Mouse (Mus musculus): ENCODE data around the gene Vinac1. TPM values are rescaled to one million over a fixed set of nuclear protein-coding genes. Genes with fewer than 3 reads are reported as not detected.

Gene Vinac1
- polyA plus RNA-seq, 1 experiment: not detected

DNA sequence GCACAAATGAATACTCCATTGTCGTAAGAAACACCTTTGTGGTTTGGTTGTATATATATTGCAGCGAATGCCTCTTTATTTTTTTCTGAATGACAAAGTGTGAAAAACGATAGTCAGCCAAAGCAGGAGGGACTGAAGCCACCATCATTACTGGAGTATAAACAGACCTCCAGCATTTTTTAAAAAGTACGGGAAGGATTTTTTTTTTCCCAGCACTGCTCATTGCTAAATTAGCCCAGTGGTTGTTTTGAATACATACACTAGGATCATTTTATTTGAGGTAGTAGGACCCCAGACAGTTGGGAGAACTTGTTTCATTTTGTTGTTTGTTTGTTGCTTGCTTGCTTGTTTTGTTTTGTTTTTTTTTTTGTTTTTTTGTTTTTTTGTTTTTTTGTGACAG lies 72.4 kb downstream of the Vinac1 start:
- no peak overlapping the region for H3K27ac ChIP-seq (replicated peaks; ENCODE audit: low read depth, low read length)
- peaks cover 2% of the 10 kb centered on the region; the same call in 1 of the 2 replicates for H3K4me1 ChIP-seq (ENCODE audit: control insufficient read depth, insufficient read depth, insufficient read length, low read length)

More for the DNA sequence above, 72.4 kb downstream of the Vinac1 start:
- no peak overlapping the region for H3K4me3 ChIP-seq (ENCODE audit: insufficient read depth, low read depth, low read length)

Other genes starting within 250 kb of the Vinac1 start
- 12.9 and 13.7 TPM in 2 replicates for gene Tmem87b, start 230.1 kb downstream of the Vinac1 start, polyA plus RNA-seq (2012; ENCODE audit: insufficient read depth, insufficient read length, missing spikeins)
- 1.7 and 2.5 TPM in 2 replicates for gene Fbln7, start 185.2 kb downstream of the Vinac1 start, polyA plus RNA-seq (2012; ENCODE audit: insufficient read depth, insufficient read length, missing spikeins)
- gene Zc3h8, start 104.1 kb downstream of the Vinac1 start, polyA plus RNA-seq (2012; ENCODE audit: insufficient read depth, insufficient read length, missing spikeins): 5.8 and 8.0 TPM in 2 replicates
- 3.1 and 4.1 TPM in 2 replicates for gene Zc3h6, start 80.8 kb downstream of the Vinac1 start, polyA plus RNA-seq (2012; ENCODE audit: insufficient read depth, insufficient read length, missing spikeins)
- 13.5 and 22.9 TPM in 2 replicates for gene Gm10762, start 80.4 kb downstream of the Vinac1 start, polyA plus RNA-seq (2012; ENCODE audit: insufficient read depth, insufficient read length, missing spikeins)
- 11.6 and 14.0 TPM in 2 replicates for gene Ttl, start 17.8 kb upstream of the Vinac1 start, polyA plus RNA-seq (2012; ENCODE audit: insufficient read depth, insufficient read length, missing spikeins)
- gene Polr1b, start 52.8 kb upstream of the Vinac1 start, polyA plus RNA-seq (2012; ENCODE audit: insufficient read depth, insufficient read length, missing spikeins): 2.7 and 3.5 TPM in 2 replicates
- gene Chchd5, start 81.5 kb upstream of the Vinac1 start, polyA plus RNA-seq (2012; ENCODE audit: insufficient read depth, insufficient read length, missing spikeins): 19.6 and 20.1 TPM in 2 replicates
- gene Slc20a1, start 150.6 kb upstream of the Vinac1 start, polyA plus RNA-seq (2012; ENCODE audit: insufficient read depth, insufficient read length, missing spikeins): 5.6 and 7.3 TPM in 2 replicates
- gene Ckap2l, start 249.0 kb upstream of the Vinac1 start, polyA plus RNA-seq (2012; ENCODE audit: insufficient read depth, insufficient read length, missing spikeins): 0.38 TPM in 1 of 2 replicates, not detected in the other